Comparison of ENCODE assay signal across 11 mouse cellular contexts in genomic region chr11:95150269-95151049, GRCm38 (mm10). TPM values are rescaled to one million over a fixed set of nuclear protein-coding genes. Genes with fewer than 3 reads are reported as not detected.
DNase-seq lines count a peak whose midpoint lies in the region; ATAC-seq and TF ChIP-seq lines count a peak whose summit lies in the region.
"Had no signal": no experiment of that assay in that cellular context is flagged by ENCODE, and none has a peak within 500 bp of the region (broad histone marks: within the 10 kb centered on the region; RNA-seq: fewer than 3 reads in every experiment).

No protein-coding gene starts in this region.

- H3K9me3 ChIP-seq in heart, embryonic 12.5 days (replicated peaks), result 0 out of 2 replicates have a peak, but pooled peaks cover 3% of the 10 kb centered on the region
- no peaks in the 10 kb centered on the region for H3K9me3 ChIP-seq in embryonic facial prominence, embryonic 15.5 days (replicated peaks)
- H3K9me3 ChIP-seq in midbrain, postnatal 0 days (ENCODE audit: low read length), result no peaks in the 10 kb centered on the region

- no peaks in the 10 kb centered on the region for H3K36me3 ChIP-seq in heart, embryonic 12.5 days
- no peaks in the 10 kb centered on the region for H3K36me3 ChIP-seq in embryonic facial prominence, embryonic 15.5 days
- no peaks in the 10 kb centered on the region for H3K36me3 ChIP-seq in midbrain, postnatal 0 days (ENCODE audit: insufficient read depth, low read length)

- peak overlapping the region; percentile 13; the same call in 1 of the 2 replicates for H3K4me2 ChIP-seq in heart, embryonic 12.5 days
- H3K4me2 ChIP-seq in embryonic facial prominence, embryonic 15.5 days (replicated peaks), result peak overlapping the region; percentile 32; the same call in 1 of the 2 replicates
- no peak overlapping the region for H3K4me2 ChIP-seq in midbrain, postnatal 0 days (ENCODE audit: low read depth, low read length, poor library complexity, severe bottlenecking)

- H3K27me3 ChIP-seq in heart, embryonic 12.5 days (replicated peaks), result peaks cover 92% of the 10 kb centered on the region
- peaks cover 74% of the 10 kb centered on the region for H3K27me3 ChIP-seq in embryonic facial prominence, embryonic 15.5 days
- H3K27me3 ChIP-seq in midbrain, postnatal 0 days (ENCODE audit: insufficient read depth, low read length), result peaks cover 68% of the 10 kb centered on the region

- no peak overlapping the region for H3K27ac ChIP-seq in heart, embryonic 12.5 days (ENCODE audit: poor library complexity, severe bottlenecking)
- H3K27ac ChIP-seq in embryonic facial prominence, embryonic 15.5 days (replicated peaks), result no peak overlapping the region
- no peak overlapping the region for H3K27ac ChIP-seq in midbrain, postnatal 0 days (ENCODE audit: low read depth, low read length)
- H3K27ac ChIP-seq: kidney, postnatal 0 days had no signal

- 0 out of 2 replicates have a peak overlapping the region, but pooled peaks have one; percentile 2 for H3K4me3 ChIP-seq in heart, embryonic 12.5 days
- H3K4me3 ChIP-seq in embryonic facial prominence, embryonic 15.5 days (replicated peaks), result peak overlapping the region; percentile 9
- no peak overlapping the region for H3K4me3 ChIP-seq in midbrain, postnatal 0 days (ENCODE audit: low read depth, low read length)

- no peak for DNase-seq in heart, adult 11 months
- DNase-seq in ovary, postnatal 36 days (ENCODE audit: low spot score), result peak; percentile 21
- no peak for DNase-seq in ovary, postnatal 14 days (ENCODE audit: low spot score)
- DNase-seq in midbrain, postnatal 0 days (ENCODE audit: low spot score), result peak; percentile 38
- DNase-seq in thymus, postnatal 36 days, result no peak
- no peak for DNase-seq in ovary, adult 18-20 months (ENCODE audit: low spot score)

- no peak for ATAC-seq in heart, embryonic 12.5 days (ENCODE audit: insufficient number of reproducible peaks, low FRiP score)
- ATAC-seq in embryonic facial prominence, embryonic 15.5 days (ENCODE audit: insufficient number of reproducible peaks, low FRiP score, low TSS enrichment, low read depth), result no peak
- ATAC-seq in midbrain, postnatal 0 days (ENCODE audit: low FRiP score), result no peak
- ATAC-seq: Patski had no signal

- no peak for TF ChIP-seq CTCF in midbrain, postnatal 0 days (IDR thresholded peaks at IDR 0.05)

- H3K4me1 ChIP-seq in heart, embryonic 12.5 days (replicated peaks), result peaks cover 8% of the 10 kb centered on the region
- H3K4me1 ChIP-seq in embryonic facial prominence, embryonic 15.5 days, result peaks cover 31% of the 10 kb centered on the region
- H3K4me1 ChIP-seq in midbrain, postnatal 0 days (ENCODE audit: insufficient read depth, low read length), result peaks cover 7% of the 10 kb centered on the region; the same call in 1 of the 2 replicates

- WGBS in heart, embryonic 12.5 days, result 1% methylated on average over 33 of the region's 33 CpGs
- WGBS in embryonic facial prominence, embryonic 15.5 days, result 10% methylated on average over 33 of the region's 33 CpGs
- 1% methylated on average over 33 of the region's 33 CpGs for WGBS in midbrain, postnatal 0 days

- H3K9ac ChIP-seq in heart, embryonic 12.5 days, result no peak overlapping the region
- no peak overlapping the region for H3K9ac ChIP-seq in embryonic facial prominence, embryonic 15.5 days
- H3K9ac ChIP-seq in midbrain, postnatal 0 days (replicated peaks; ENCODE audit: low read length, poor library complexity, severe bottlenecking), result no peak overlapping the region

RNA-seq across cellular contexts. Expression of gene Dlx4, which starts 4.4 kb away (rescaled TPM):
- polyA plus RNA-seq in heart, embryonic 12.5 days (2016; fragmentation: Nextera tagmentation; extraction: Ambion mirVana), result 0.14 TPM in 1 of 2 replicates, not detected in the other
- polyA plus RNA-seq in embryonic facial prominence, embryonic 15.5 days (2015; fragmentation: Nextera tagmentation; extraction: Ambion mirVana), result 5.7 and 6.5 TPM in 2 replicates
- 0.60 TPM in 1 of 2 replicates, not detected in the other for total RNA-seq in midbrain, postnatal 0 days (2014; rRNA removed)
- 0.47 and 0.51 TPM in 2 replicates for polyA plus RNA-seq in midbrain, postnatal 0 days (2015; fragmentation: Nextera tagmentation; extraction: Ambion mirVana)
- polyA plus RNA-seq: kidney, postnatal 0 days had no signal

RNA-seq across cellular contexts. Expression of gene Dlx3, which starts 30.5 kb away (rescaled TPM):
- polyA plus RNA-seq in heart, embryonic 12.5 days (2016; fragmentation: Nextera tagmentation; extraction: Ambion mirVana), result 0.12 and 0.41 TPM in 2 replicates
- polyA plus RNA-seq in embryonic facial prominence, embryonic 15.5 days (2015; fragmentation: Nextera tagmentation; extraction: Ambion mirVana), result 35.6 and 36.6 TPM in 2 replicates
- 0.33 TPM in 1 of 2 replicates, not detected in the other for total RNA-seq in midbrain, postnatal 0 days (2014; rRNA removed)
- polyA plus RNA-seq in midbrain, postnatal 0 days (2015; fragmentation: Nextera tagmentation; extraction: Ambion mirVana), result not detected in 2 replicates
- polyA plus RNA-seq: cortical plate, adult 2 months; Patski had no signal

Comparison
In these comparisons a context has a peak if more than half of its experiments do, and no peak if none do; other contexts are left out.
1. DNase-seq: peak in ovary, postnatal 36 days (single experiment) and midbrain, postnatal 0 days (single experiment); none in heart, adult 11 months (single experiment), ovary, postnatal 14 days (single experiment), thymus, postnatal 36 days (0 of 2) and ovary, adult 18-20 months (single experiment).
2. RNA of gene Dlx3, which starts 30.5 kb away (polyA plus RNA-seq): 35.6 to 36.6 TPM in embryonic facial prominence, embryonic 15.5 days; 0.12 to 0.41 TPM in heart, embryonic 12.5 days and not detected in midbrain, postnatal 0 days; every median in the first group is over 10 times any median in the second.